Mouse (Mus musculus): Measurements from ENCODE around the gene Rnf121.
A peak's percentile ranks its signal among the peaks of the same experiment; 100 is the strongest.

Gene Rnf121

GRCm38 (mm10) chr7:102065046-102065891 is at the start of gene Rnf121, which contains the start of the genes Xndc1 and Xntrpc:
TSS of gene Rnf121 (minus strand) at chr7:102065469.
TSS of gene Xndc1 (plus strand) at chr7:102065511.
TSS of gene Xntrpc (plus strand) at chr7:102065713.
- DNase-seq (ENCODE audit: low read depth) = peak; percentile 97

DNA sequence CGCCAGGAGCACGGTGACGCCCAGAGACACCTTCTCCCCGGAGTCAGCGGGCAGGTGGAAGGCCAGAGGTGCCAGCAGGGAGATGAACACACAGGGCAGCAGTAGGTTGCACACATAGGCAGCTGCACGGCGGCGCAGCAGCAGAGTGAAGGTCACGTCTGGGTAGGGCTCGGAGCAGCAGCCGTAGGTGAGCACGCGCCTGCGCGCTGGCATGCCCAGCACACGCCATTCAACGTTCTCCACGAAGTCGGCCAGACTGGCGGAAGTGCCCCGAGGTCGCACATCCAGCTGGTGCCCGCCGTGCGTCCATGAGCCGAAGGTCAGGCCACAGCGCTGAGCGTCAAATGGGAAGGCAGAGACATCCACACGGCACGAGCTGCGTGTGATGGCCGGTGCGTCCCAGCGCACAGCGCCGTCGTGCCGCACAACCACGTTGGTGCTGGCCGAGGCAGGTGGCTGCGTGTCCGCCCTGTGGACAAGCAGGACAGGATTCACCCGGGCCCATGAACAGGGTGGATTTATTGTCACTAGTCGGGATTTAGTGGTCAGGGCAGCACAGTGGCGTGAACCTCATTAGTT is 48.0 kb upstream of the Rnf121 start:
- no peak for DNase-seq (ENCODE audit: low read depth)

DNA sequence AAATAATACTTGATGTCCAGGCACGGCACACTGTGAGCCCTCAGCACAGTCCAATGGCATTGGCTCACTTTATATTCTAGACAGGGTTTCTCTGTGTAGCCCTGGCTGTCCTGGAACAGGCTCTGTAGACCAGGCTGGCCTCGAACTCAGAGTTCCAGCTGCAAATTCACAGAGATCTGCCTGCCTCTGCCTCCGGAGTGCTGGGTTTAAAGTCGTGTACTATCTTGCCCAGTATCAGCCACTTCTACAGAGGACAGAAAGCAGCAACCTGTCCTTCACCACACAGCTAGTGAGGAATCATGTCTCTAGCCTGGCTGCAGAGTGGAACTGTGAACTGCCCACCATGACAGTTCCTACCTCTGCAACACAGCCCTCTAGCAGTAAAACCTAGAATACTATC is 44.5 kb upstream of the Rnf121 start:
- no peak for DNase-seq (ENCODE audit: low read depth)

DNA sequence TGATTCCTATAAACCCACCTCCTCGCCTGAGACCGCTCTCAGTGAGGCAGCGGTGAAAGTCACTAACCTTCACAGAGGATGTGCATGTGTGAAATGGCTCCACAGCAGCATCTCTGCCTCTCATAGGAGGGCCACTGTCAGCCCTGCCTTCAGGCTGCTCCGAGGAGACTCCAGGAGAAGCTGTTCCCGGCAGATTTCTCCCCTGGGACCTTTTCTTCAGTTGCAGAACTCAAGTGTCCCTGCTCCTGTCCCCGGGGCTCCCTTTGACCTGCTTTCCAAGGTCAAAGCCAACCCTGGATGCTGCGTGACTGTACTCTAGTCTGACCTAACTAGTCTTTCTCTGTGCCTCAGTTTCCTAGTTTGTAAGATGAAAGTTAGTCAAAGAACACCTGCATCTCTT is 43.9 kb upstream of the Rnf121 start, which contains the start of gene Art5:
Gene Art5 (minus strand): TSS at position 319 of the 400 bp plus-strand sequence.
- DNase-seq (ENCODE audit: low read depth) = no peak

DNA sequence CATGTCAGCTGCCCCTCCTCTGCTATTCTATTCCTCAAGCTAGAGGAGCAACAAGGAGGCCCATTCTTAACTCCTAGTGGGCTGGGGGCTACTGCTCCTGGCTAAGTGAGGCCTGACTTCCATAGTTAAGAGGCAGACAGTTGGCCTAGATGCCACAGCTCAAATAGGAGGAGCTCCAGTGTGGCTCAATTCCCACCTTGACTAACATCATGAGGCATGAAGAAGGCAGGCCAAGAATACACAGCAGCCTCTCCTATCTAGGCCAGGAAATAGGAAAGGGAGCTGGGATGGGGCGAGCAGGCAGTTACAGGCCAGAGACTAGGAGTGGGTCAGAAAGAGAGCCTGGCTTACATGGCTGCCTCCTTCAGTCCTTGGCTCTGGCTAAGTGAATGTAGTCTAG is 42.9 kb upstream of the Rnf121 start:
- DNase-seq (ENCODE audit: low read depth) = no peak

GRCm38 (mm10) chr7:102106700-102107141 is 41.5 kb upstream of the Rnf121 start:
- no peak for DNase-seq (ENCODE audit: low read depth)

GRCm38 (mm10) chr7:102104126-102104525 is 38.9 kb upstream of the Rnf121 start:
- no peak for DNase-seq (ENCODE audit: low read depth)

DNA sequence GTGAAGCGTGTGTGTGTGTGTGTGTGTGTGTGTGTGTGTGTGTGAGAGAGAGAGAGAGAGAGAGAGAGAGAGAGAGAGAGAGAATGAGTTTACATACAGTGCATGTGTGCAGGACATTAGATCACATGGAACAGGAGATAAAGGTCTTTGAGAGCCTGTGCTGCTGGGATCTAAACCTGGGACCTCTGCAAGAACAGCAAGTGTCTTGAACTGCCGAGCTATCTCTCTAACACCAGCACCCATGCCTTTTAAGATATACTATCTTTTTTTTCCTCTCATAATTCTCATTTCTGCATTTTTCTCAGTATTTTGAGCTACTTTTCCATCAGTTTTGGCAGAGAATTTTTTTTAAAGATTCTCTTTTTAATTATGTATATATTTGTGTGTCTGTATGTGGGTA is 38.3 kb upstream of the Rnf121 start:
- no peak for DNase-seq (ENCODE audit: low read depth)

GRCm38 (mm10) chr7:102102696-102103095 is 37.4 kb upstream of the Rnf121 start:
- DNase-seq (ENCODE audit: low read depth) = no peak

DNA sequence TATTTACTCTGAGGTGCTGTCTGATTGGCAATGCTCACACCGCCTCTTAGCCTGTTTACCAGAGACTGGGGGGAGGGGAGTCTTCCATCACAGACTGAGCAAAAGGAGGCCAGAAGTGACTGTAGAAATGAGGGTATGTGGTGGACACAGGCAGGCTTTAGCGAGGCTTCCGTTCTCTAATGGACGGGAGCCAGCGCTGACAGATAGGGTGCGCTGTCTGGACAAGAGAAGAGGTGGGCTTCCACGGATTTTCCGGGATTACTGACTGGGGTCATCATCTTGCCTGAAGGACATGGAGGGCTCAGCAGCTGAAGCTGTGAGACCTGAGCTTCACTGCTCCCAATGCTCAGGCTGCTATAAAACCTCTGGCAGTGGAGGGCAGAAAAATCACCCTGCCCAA is 37.0 kb upstream of the Rnf121 start:
- no peak for DNase-seq (ENCODE audit: low read depth)

DNA sequence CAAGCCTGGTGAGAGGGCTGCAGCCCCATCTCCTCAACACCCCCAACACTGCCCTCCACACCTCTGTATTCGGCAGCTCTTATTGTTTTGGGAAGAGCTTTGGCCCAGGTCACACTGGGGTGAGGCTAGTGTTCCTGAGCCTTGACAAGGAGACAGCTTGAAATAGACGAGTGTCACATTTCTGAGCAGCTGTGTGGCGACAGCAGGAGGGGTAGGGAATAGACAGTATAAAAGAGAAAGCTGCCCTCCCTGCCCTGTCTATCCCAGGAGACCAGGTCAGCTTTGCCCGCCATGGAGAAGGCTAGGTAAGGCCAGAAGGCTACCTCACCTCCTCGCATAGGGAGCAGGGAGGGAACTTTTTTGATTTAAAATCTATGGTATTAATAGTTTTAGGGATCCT is 36.2 kb upstream of the Rnf121 start, which contains the start of gene Art1:
Gene Art1 (plus strand): TSS at position 257 of the 400 bp plus-strand sequence.
- no peak for DNase-seq (ENCODE audit: low read depth)

DNA sequence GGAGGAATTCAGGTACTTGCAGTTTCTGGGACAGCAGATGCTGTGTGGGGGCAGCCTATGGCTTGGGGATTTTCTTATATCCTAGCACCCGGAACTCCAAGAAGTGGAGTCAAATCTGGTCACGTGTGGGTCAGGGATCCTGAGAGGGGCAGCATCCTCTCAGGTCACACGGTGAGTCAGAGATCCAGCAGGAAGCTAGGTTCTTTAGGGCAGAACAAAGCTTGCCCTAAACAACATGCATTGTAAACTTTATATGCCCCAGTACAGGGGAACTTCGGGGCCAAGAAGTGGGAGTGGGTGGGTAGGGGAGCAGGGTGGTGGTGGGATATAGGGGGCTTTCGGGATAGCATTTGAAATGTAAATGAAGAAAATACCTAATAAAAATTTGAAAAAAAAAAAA is 35.6 kb upstream of the Rnf121 start:
- no peak for DNase-seq (ENCODE audit: low read depth)

DNA sequence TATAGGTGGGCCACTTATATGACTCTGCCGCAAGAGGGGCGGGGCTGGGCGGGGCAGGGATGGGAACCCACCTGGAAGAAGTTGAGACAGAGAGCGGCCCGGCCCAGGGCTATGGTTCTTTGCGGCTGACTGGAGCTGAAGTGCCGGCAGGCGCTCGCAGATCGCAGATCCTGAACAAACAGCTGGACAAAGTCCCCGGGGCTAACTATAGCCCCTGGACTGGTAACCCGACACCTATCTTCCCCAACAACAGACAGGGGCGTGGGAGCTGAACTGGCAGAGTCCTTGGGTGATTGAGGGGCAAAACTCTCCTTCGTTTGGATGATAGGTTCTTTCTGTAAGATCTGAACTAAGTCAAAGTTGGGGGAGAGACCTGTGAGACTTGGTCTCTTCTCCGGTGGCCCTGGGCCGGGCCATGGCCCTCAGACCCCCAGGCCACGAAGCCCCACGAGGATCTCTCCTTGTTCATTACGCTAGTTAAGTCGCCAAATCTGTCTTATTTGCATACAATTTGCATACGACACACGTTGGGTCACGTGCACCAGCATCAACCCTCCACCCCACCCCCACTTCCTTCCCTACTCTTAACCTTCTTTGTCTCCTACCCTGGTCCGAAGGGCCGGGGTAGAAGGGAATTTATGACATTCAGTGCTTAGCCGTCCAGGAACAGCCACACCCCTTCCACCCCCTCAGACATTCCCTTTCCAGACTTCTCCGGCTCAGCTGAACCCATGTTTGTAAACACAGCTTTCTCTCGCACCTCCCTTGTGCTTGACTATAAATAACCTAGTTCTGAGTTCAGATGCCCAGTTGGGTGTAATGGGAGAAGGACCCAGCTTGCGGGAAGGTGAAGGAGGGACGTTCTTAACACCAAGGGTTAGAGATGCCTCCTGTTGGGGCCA is 34.7 kb upstream of the Rnf121 start:
- peak; percentile 41 for DNase-seq (ENCODE audit: low read depth)

DNA sequence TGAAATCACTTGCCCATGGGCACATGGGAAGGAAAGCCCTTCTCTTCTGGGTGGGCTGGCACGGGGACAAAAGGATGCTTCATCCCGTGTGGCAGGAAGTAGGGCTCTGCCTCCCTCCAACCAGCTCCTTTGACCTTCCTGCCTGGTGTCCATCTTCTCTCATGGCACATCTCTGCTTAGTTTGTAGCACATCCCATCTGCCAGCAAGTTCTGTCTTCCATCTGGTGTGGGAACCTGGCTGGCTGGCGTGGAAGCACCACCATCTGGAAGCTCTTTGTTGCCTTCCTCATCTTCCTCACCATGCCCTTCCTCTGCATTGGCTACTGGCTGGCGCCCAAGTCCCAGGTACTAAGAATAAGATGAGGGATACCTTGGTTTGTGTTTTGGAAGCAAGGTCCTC is 22.1 kb upstream of the Rnf121 start:
- no peak for DNase-seq (ENCODE audit: low read depth)

DNA sequence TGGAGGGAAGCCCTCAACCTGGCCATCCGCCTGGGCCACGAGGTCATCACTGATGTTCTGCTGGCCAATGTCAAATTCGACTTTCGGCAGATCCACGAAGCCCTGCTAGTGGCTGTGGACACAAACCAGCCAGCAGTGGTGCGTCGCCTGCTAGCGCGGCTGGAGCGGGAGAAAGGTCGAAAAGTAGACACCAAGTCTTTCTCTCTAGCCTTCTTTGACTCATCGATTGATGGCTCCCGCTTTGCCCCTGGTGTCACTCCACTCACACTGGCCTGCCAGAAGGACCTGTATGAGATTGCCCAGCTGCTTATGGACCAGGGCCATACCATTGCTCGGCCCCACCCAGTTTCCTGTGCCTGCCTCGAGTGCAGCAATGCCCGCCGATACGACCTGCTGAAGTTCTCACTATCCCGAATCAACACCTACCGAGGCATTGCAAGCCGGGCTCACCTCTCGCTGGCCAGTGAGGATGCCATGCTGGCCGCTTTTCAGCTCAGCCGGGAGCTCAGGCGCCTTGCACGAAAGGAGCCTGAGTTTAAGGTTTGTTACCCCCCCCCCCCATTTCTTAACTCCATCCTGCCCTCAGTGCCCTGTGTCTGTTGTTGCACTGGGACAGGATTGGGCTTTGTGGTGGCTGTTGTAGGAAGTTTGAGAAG is 18.9 kb upstream of the Rnf121 start:
- DNase-seq (ENCODE audit: low read depth) = no peak

- no peak for DNase-seq (ENCODE audit: low read depth)
Measured at GRCm38 (mm10) chr7:102082816-102083215, 17.5 kb upstream of the Rnf121 start, which contains the start of gene Trpc2. TSS of gene Trpc2 (plus strand) at chr7:102083116.

DNA sequence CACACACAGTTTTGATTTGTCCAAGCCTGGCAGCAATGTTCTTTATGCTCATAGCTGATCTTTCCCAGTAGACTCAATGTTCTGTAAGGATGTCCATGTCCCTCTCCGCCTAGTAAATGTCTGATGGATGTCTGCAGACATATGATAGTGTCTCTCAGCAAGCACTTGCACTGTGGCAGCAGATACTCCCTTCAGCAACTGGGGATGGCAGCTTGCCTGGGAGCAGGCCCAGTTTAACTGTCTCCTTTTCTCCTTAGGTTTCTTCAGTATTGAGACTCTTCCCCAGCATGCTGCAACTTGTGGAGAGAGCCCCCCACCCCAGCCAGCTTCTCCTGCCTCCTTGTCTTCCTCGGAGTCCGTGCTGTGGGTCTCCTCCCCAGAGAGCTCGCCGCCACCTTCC is 16.5 kb upstream of the Rnf121 start:
- DNase-seq (ENCODE audit: low read depth) = no peak

GRCm38 (mm10) chr7:102080311-102080710 is 15.0 kb upstream of the Rnf121 start:
- DNase-seq (ENCODE audit: low read depth) = no peak

DNA sequence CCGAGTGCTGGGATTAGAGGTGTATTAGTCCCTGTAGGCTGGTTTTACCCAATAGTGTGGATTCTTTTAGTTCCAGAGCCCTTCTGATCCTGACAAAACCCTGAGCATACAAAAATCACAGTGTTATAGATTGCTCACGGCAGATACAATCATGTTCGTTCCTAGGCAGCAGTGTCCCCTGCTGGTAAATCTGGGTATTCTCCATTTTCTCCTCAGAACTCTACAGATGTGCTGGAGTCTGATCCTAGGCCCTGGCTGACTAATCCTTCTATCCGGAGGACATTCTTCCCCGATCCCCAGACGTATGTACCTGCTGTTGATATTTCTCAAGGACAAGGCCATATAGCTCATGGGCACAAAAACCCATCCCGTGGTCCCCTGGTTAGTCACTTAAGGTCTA is 13.2 kb upstream of the Rnf121 start:
- DNase-seq (ENCODE audit: low read depth) = peak; percentile 54

DNA sequence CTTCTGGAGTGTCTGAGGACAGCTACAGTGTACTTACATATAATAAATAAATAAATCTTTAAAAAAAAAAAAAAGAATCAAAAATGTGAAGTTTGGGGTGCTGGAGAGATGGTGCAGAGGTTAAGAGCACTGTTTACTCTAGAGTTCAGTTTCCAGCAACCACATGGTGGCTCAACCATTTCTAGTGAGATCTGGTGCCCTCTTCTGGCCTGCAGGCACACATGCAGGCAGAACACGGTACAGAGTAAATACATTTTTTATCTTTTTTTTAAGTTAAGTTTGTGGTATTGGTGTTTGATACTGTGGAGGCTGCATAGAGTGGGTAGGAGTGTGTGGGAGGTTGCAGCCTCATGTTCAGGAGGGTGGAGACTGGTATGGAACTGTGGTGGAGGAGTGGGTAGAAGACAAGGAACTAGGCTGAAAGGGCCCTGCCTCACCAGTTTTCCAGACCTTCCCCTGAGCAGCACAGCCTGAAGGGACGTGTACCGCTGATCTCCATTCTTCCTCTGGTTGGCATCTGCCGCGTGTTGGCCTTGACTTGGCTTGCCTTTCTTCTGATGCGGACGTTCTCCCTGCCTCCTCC is 11.5 kb upstream of the Rnf121 start:
- DNase-seq (ENCODE audit: low read depth) = peak; percentile 69

- peak; percentile 26 for DNase-seq (ENCODE audit: low read depth)
Measured at GRCm38 (mm10) chr7:102066363-102066762, 1.1 kb upstream of the Rnf121 start.

Measured in 416B (cell line).